Mouse (Mus musculus) embryo, embryonic 11 days (tissue): ENCODE data around the gene Tmem170b.

Experiments
- DNase-seq: peaks from one replicate; pipeline ENCODE4 v3.0.0-alpha.2; 2015

The Tmem170b gene

GRCm38 (mm10) chr13:41605099-41606010, at the start of gene Tmem170b:
Tmem170b (plus strand) TSS chr13:41605907.
- peak; percentile 99 for DNase-seq

GRCm38 (mm10) chr13:41561024-41561423, 44.7 kb upstream of the Tmem170b start:
- no peak for DNase-seq

GRCm38 (mm10) chr13:41568421-41568820, 37.3 kb upstream of the Tmem170b start:
- peak; percentile 29 for DNase-seq

GRCm38 (mm10) chr13:41568926-41569325, 36.8 kb upstream of the Tmem170b start:
- no peak for DNase-seq

- DNase-seq = no peak
These were observed 35.9 kb upstream of the Tmem170b start for GRCm38 (mm10) chr13:41569776-41570175.

- DNase-seq = peak; percentile 90
These were observed 34.0 kb upstream of the Tmem170b start for GRCm38 (mm10) chr13:41571368-41572350.

GRCm38 (mm10) chr13:41572351-41572735, 33.4 kb upstream of the Tmem170b start:
- no peak for DNase-seq

GRCm38 (mm10) chr13:41573126-41573846, 32.4 kb upstream of the Tmem170b start:
- DNase-seq = no peak

- no peak for DNase-seq
These were observed 24.6 kb upstream of the Tmem170b start for GRCm38 (mm10) chr13:41581058-41581457.

- no peak for DNase-seq
These were observed 21.9 kb upstream of the Tmem170b start for GRCm38 (mm10) chr13:41583666-41584357.

GRCm38 (mm10) chr13:41584358-41584680, 21.4 kb upstream of the Tmem170b start:
- DNase-seq = no peak

GRCm38 (mm10) chr13:41584896-41585295, 20.8 kb upstream of the Tmem170b start:
- DNase-seq = no peak

- no peak for DNase-seq
These were observed 9.0 kb upstream of the Tmem170b start for GRCm38 (mm10) chr13:41596678-41597077.

GRCm38 (mm10) chr13:41599977-41600376, 5.7 kb upstream of the Tmem170b start:
- no peak for DNase-seq

- no peak for DNase-seq
These were observed 4.7 kb upstream of the Tmem170b start for GRCm38 (mm10) chr13:41601056-41601455.

GRCm38 (mm10) chr13:41603921-41604466, 1.7 kb upstream of the Tmem170b start:
- DNase-seq = no peak

- peak; percentile 49 for DNase-seq
These were observed 634 bp downstream of the Tmem170b start for GRCm38 (mm10) chr13:41606081-41607000.

- no peak for DNase-seq
These were observed 1.9 kb downstream of the Tmem170b start for GRCm38 (mm10) chr13:41607589-41607988.

GRCm38 (mm10) chr13:41608559-41608958, 2.9 kb downstream of the Tmem170b start:
- DNase-seq = no peak

- DNase-seq = no peak
These were observed 5.3 kb downstream of the Tmem170b start for GRCm38 (mm10) chr13:41611046-41611445.

GRCm38 (mm10) chr13:41614539-41614938, 8.8 kb downstream of the Tmem170b start:
- no peak for DNase-seq
